Mouse (Mus musculus) 3T3-L1 (cell line): ENCODE measurements around the gene Chst11.
A peak's percentile ranks its signal among the peaks of the same experiment; 100 is the strongest.

Source experiments
- DNase-seq: peaks from one replicate; pipeline ENCODE4 v3.0.0-alpha.2; 2015; ENCODE audit warnings: low read depth, low spot score

Chst11 gene

GRCm38 (mm10) chr10:83168303-83169056, 183.2 kb downstream of the Chst11 start:
- no peak for DNase-seq

- no peak for DNase-seq
These were observed 184.3 kb downstream of the Chst11 start for GRCm38 (mm10) chr10:83169554-83169953.

GRCm38 (mm10) chr10:83178151-83178550, 192.9 kb downstream of the Chst11 start:
- DNase-seq, result peak; percentile 98

GRCm38 (mm10) chr10:83178661-83179060, 193.4 kb downstream of the Chst11 start:
- peak; percentile 92 for DNase-seq

GRCm38 (mm10) chr10:83181831-83182572, 196.7 kb downstream of the Chst11 start:
- peak; percentile 61 for DNase-seq

GRCm38 (mm10) chr10:83182573-83182960, 197.3 kb downstream of the Chst11 start:
- peak; percentile 64 for DNase-seq

GRCm38 (mm10) chr10:83183634-83184479, 198.6 kb downstream of the Chst11 start:
- peak; percentile 97 for DNase-seq

- peak; percentile 69 for DNase-seq
These were observed 199.3 kb downstream of the Chst11 start for GRCm38 (mm10) chr10:83184480-83185069.

- DNase-seq, result no peak
These were observed 199.8 kb downstream of the Chst11 start for GRCm38 (mm10) chr10:83185121-83185520.

- no peak for DNase-seq
These were observed 200.9 kb downstream of the Chst11 start for GRCm38 (mm10) chr10:83186167-83186566.

GRCm38 (mm10) chr10:83186984-83187383, 201.7 kb downstream of the Chst11 start:
- no peak for DNase-seq

GRCm38 (mm10) chr10:83189071-83189470, 203.8 kb downstream of the Chst11 start:
- DNase-seq, result peak; percentile 53

GRCm38 (mm10) chr10:83191476-83191875, 206.2 kb downstream of the Chst11 start:
- DNase-seq, result no peak

GRCm38 (mm10) chr10:83191982-83192381, 206.7 kb downstream of the Chst11 start:
- no peak for DNase-seq

GRCm38 (mm10) chr10:83197690-83198336, 212.5 kb downstream of the Chst11 start:
- peak; percentile 44 for DNase-seq

- DNase-seq, result no peak
These were observed 213.4 kb downstream of the Chst11 start for GRCm38 (mm10) chr10:83198692-83199091.

GRCm38 (mm10) chr10:83199290-83199689, 214.0 kb downstream of the Chst11 start:
- DNase-seq, result peak; percentile 78

GRCm38 (mm10) chr10:83201525-83201924, 216.2 kb downstream of the Chst11 start:
- DNase-seq, result no peak

GRCm38 (mm10) chr10:83202906-83203702, 217.8 kb downstream of the Chst11 start:
- no peak for DNase-seq

- no peak for DNase-seq
These were observed 223.1 kb downstream of the Chst11 start for GRCm38 (mm10) chr10:83208436-83208835.
